Mouse (Mus musculus) G1E (cell line): ENCODE measurements around the gene Dppa4. TPM values are rescaled to one million over a fixed set of nuclear protein-coding genes. Genes with fewer than 3 reads are reported as not detected.

Experiments used
- ATAC-seq: 2 replicates; pipeline ENCODE4 v1.8.0; 2016; ENCODE audit warnings: mild to moderate bottlenecking; ENCODE audit not compliant: insufficient number of reproducible peaks, poor library complexity, low FRiP score, severe bottlenecking; ENCODE audit errors: extremely low read depth
- DNase-seq: peaks from one replicate; pipeline ENCODE4 v3.0.0; 2012; ENCODE audit warnings: low spot score
- H3K27me3 ChIP-seq: 2 replicates; pipeline ENCODE4 v1.6.1; 2012; ENCODE audit warnings: mild to moderate bottlenecking, low read length, inconsistent platforms; ENCODE audit not compliant: insufficient read depth
- H3K36me3 ChIP-seq: replicated peaks from 2 replicates; pipeline ENCODE3; 2012; ENCODE audit warnings: mild to moderate bottlenecking, inconsistent platforms
- H3K4me1 ChIP-seq: 2 replicates; pipeline ENCODE4 v1.6.1; 2012; ENCODE audit warnings: low read depth, low read length, inconsistent platforms, mixed read lengths; ENCODE audit not compliant: insufficient read depth
- H3K4me3 ChIP-seq: 2 replicates; pipeline ENCODE4 v1.5.1; 2012; ENCODE audit warnings: low read depth, mild to moderate bottlenecking, inconsistent platforms, low read length, moderate library complexity, mixed read lengths
- H3K9me3 ChIP-seq: replicated peaks from 2 replicates; pipeline ENCODE4 v1.6.1; 2012; ENCODE audit warnings: inconsistent platforms
- CTCF ChIP-seq: IDR thresholded peaks from 2 replicates; pipeline ENCODE4 v1.5.1; 2012; ENCODE audit warnings: low read depth, low read length, inconsistent platforms, mixed read lengths
- GATA1 ChIP-seq: IDR thresholded peaks from 2 replicates; pipeline ENCODE4 v1.6.1; 2012; ENCODE audit warnings: borderline replicate concordance, low read length, inconsistent platforms, mixed read lengths
- GATA2 ChIP-seq: IDR thresholded peaks from 2 replicates; pipeline ENCODE4 v1.6.1; 2012; ENCODE audit warnings: low read depth, low read length, inconsistent platforms, borderline replicate concordance
- POLR2AphosphoS5 ChIP-seq: IDR thresholded peaks from 2 replicates; pipeline ENCODE4 v1.6.1; 2012; ENCODE audit warnings: low read depth, low read length, inconsistent platforms; ENCODE audit not compliant: insufficient replicate concordance
- TAL1 ChIP-seq: conservative IDR thresholded peaks from 2 replicates; pipeline ENCODE4 v1.6.1; 2012; ENCODE audit warnings: low read depth, low read length, inconsistent platforms, mixed read lengths
- polyA plus RNA-seq: library from polyadenylated mRNA; stranded (reverse); fragments of >175 nt; gene quantifications from 2 replicates; pipeline ENCODE4 v1.2.3, GENCODE M21; 2012
- total RNA-seq, 2 experiments: library from RNA; stranded (forward) in 1 of 2; stranded (reverse) in 1 of 2; fragments of 200-1000 nt in 1 of 2; fragments of >200 nt in 1 of 2; fragmentation: Nextera tagmentation in 1 of 2; gene quantifications; 2 replicates each; pipeline ENCODE4 v1.2.3; 2014 to 2017

Dppa4 gene
- total and polyA plus RNA-seq, 3 experiments, result 12.0 to 73.0 (median 56.4) TPM

DNA sequence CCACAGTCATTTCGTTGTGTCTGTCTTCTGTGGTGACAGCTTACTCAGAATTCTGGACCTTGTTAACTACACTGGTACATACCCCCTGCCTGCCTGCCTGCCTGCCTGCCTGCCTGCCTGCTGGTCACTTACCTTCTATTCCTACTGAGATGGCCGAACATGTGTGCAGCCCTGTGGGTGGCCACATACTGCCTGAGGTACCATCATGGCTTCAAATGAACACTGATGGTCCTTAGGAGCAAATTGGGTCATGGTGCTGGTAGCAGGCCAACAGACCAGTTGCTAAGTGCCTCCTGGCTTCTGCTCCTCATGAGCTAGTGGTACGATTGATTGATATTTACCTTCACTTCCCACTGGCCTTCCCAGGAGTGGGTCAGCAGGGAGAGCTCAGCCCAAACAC is 48.3 kb downstream of the Dppa4 start:
- Histone ChIP-seq H3K36me3 (no peaks in the 10 kb centered on the region), H3K27me3 (no peaks in the 10 kb centered on the region), H3K4me3 (no peak overlapping the region), H3K4me1 (peaks cover 5% of the 10 kb centered on the region; the same call in 1 of the 2 replicates), H3K9me3 (no peaks in the 10 kb centered on the region)
- ATAC-seq (no peak), DNase-seq (no peak)
- no peak for TF ChIP-seq CTCF
- TF ChIP-seq TAL1, result no peak
- TF ChIP-seq GATA1, result no peak
- no peak for TF ChIP-seq POLR2AphosphoS5
- no peak for TF ChIP-seq GATA2

DNA sequence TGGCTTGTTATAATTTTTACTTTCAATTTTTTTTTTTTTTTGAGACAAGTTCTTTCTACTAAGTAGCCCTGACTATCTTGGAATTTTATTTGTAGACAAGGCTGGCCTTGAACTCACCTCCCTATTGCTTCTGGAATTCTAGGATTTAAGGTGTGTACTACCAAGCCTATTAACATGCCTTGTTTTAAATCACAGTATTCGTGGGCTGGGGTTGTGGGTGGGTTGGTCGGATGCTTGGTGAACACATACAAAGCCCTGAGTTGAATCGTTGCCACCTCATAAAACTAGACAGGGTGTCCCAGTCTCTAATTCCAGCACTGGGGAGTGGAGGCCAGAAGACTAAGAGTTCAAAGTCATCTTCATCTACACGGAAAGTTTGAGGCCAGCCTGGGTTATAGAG is 51.8 kb downstream of the Dppa4 start:
- Histone ChIP-seq H3K4me3 (no peak overlapping the region), H3K36me3 (no peaks in the 10 kb centered on the region), H3K4me1 (peaks cover 5% of the 10 kb centered on the region; the same call in 1 of the 2 replicates), H3K9me3 (no peaks in the 10 kb centered on the region), H3K27me3 (no peaks in the 10 kb centered on the region)
- TF ChIP-seq CTCF (no peak), GATA2 (no peak), POLR2AphosphoS5 (no peak), TAL1 (no peak), GATA1 (no peak)
- no peak for DNase-seq
- ATAC-seq, result no peak

Other genes with a start within 250 kb of the Dppa4 start
- gene Dppa2, start 20.2 kb downstream of the Dppa4 start, total RNA-seq (2014; fragmentation: Nextera tagmentation), result 0.39 and 0.83 TPM in 2 replicates
- 0.06 and 0.11 TPM in 2 replicates for gene Dppa2, start 20.2 kb downstream of the Dppa4 start, total RNA-seq (2017)
- gene Dppa2, start 20.2 kb downstream of the Dppa4 start, polyA plus RNA-seq, result not detected in 2 replicates
- not detected in 2 replicates for gene Gm5485, start 128.7 kb downstream of the Dppa4 start, total RNA-seq (2014; fragmentation: Nextera tagmentation)
- not detected in 2 replicates for gene Gm5485, start 128.7 kb downstream of the Dppa4 start, total RNA-seq (2017)
- not detected in 2 replicates for gene Gm5485, start 128.7 kb downstream of the Dppa4 start, polyA plus RNA-seq
- not detected in 2 replicates for gene Morc1, start 147.5 kb downstream of the Dppa4 start, total RNA-seq (2014; fragmentation: Nextera tagmentation)
- 0.05 and 0.12 TPM in 2 replicates for gene Morc1, start 147.5 kb downstream of the Dppa4 start, total RNA-seq (2017)
- gene Morc1, start 147.5 kb downstream of the Dppa4 start, polyA plus RNA-seq, result not detected in 2 replicates